9 mouse cellular contexts compared by ENCODE assay signal in genomic region chr9:16502673-16503343, GRCm38 (mm10). TPM values are rescaled to one million over a fixed set of nuclear protein-coding genes. Genes with fewer than 3 reads are reported as not detected.
DNase-seq lines count a peak whose midpoint lies in the region; ATAC-seq and TF ChIP-seq lines count a peak whose summit lies in the region.
"Had no signal": no experiment of that assay in that cellular context is flagged by ENCODE, and none has a peak within 500 bp of the region (broad histone marks: within the 10 kb centered on the region; RNA-seq: fewer than 3 reads in every experiment).

No protein-coding gene starts in this region.

- TF ChIP-seq CTCF in bone marrow macrophage, adult 2 months (IDR thresholded peaks at IDR 0.05; ENCODE audit: low read depth, low read length), result no peak
- no peak for TF ChIP-seq CTCF in forebrain, postnatal 0 days (IDR thresholded peaks at IDR 0.05; ENCODE audit: low read depth)

- H3K4me1 ChIP-seq in heart, embryonic 13.5 days, result peaks cover 26% of the 10 kb centered on the region
- H3K4me1 ChIP-seq in bone marrow macrophage, adult 2 months (ENCODE audit: control insufficient read depth, insufficient read depth, low read length), result no peaks in the 10 kb centered on the region; the same call in 1 of the 2 replicates
- H3K4me1 ChIP-seq in forebrain, postnatal 0 days (ENCODE audit: insufficient read depth), result 0 out of 2 replicates have a peak, but pooled peaks cover 8% of the 10 kb centered on the region
- H3K4me1 ChIP-seq in limb, embryonic 13.5 days, result peaks cover 27% of the 10 kb centered on the region

- ATAC-seq in heart, embryonic 13.5 days (ENCODE audit: extremely low read depth, insufficient number of reproducible peaks, low FRiP score, low TSS enrichment), result no peak
- no peak for ATAC-seq in forebrain, postnatal 0 days
- ATAC-seq in limb, embryonic 13.5 days (ENCODE audit: low FRiP score, low read depth), result no peak

- no peaks in the 10 kb centered on the region for H3K36me3 ChIP-seq in heart, embryonic 13.5 days
- H3K36me3 ChIP-seq in forebrain, postnatal 0 days (ENCODE audit: insufficient read depth), result no peaks in the 10 kb centered on the region
- H3K36me3 ChIP-seq in limb, embryonic 13.5 days, result no peaks in the 10 kb centered on the region

- no peak for TF ChIP-seq POLR2A in bone marrow macrophage, adult 2 months (IDR thresholded peaks at IDR 0.05; ENCODE audit: borderline replicate concordance, low read depth, low read length)

- peaks cover 43% of the 10 kb centered on the region for H3K27me3 ChIP-seq in heart, embryonic 13.5 days (replicated peaks)
- no peaks in the 10 kb centered on the region for H3K27me3 ChIP-seq in forebrain, postnatal 0 days (ENCODE audit: insufficient read depth, low read length)
- 0 out of 2 replicates have a peak, but pooled peaks cover 15% of the 10 kb centered on the region for H3K27me3 ChIP-seq in limb, embryonic 13.5 days

- peak overlapping the region; percentile 70; the same call in 1 of the 2 replicates for H3K27ac ChIP-seq in heart, embryonic 13.5 days (replicated peaks)
- H3K27ac ChIP-seq in bone marrow macrophage, adult 2 months (ENCODE audit: insufficient read depth, low read depth, low read length), result no peak overlapping the region
- peak overlapping the region; percentile 84 for H3K27ac ChIP-seq in forebrain, postnatal 0 days (ENCODE audit: low read depth, low read length)
- H3K27ac ChIP-seq in limb, embryonic 13.5 days, result peak overlapping the region; percentile 83; the same call in 1 of the 2 replicates

- no peaks in the 10 kb centered on the region for H3K9me3 ChIP-seq in heart, embryonic 13.5 days
- H3K9me3 ChIP-seq in forebrain, postnatal 0 days (ENCODE audit: low read length), result no peaks in the 10 kb centered on the region
- H3K9me3 ChIP-seq in limb, embryonic 13.5 days, result no peaks in the 10 kb centered on the region

- H3K4me2 ChIP-seq in heart, embryonic 13.5 days, result peak overlapping the region; percentile 97
- peak overlapping the region; percentile 83 for H3K4me2 ChIP-seq in forebrain, postnatal 0 days (ENCODE audit: low read depth)
- H3K4me2 ChIP-seq in limb, embryonic 13.5 days (replicated peaks), result peak overlapping the region; percentile 86

- H3K9ac ChIP-seq in heart, embryonic 13.5 days, result peak overlapping the region; percentile 80
- H3K9ac ChIP-seq in forebrain, postnatal 0 days, result peak overlapping the region; percentile 64
- peak overlapping the region; percentile 76; the same call in 1 of the 2 replicates for H3K9ac ChIP-seq in limb, embryonic 13.5 days

- H3K4me3 ChIP-seq in heart, embryonic 13.5 days, result peak overlapping the region; percentile 67
- H3K4me3 ChIP-seq in bone marrow macrophage, adult 2 months (ENCODE audit: insufficient read depth, low read length), result peak overlapping the region; percentile 67
- H3K4me3 ChIP-seq in forebrain, postnatal 0 days (ENCODE audit: low read depth, low read length), result peak overlapping the region; percentile 81
- peak overlapping the region; percentile 59 for H3K4me3 ChIP-seq in limb, embryonic 13.5 days

- DNase-seq in heart, adult 8-10 months (ENCODE audit: low spot score), result no peak
- no peak for DNase-seq in forebrain, postnatal 0 days
- DNase-seq in right cerebral cortex, postnatal 4 days, result peak; percentile 45
- DNase-seq in spleen, postnatal 4 days (ENCODE audit: low spot score in 2 of 2), result no peak
- no peak for DNase-seq in layer of hippocampus, adult 9-11 months

- WGBS in heart, embryonic 13.5 days, result 12% methylated on average over 13 of the region's 13 CpGs
- WGBS in forebrain, postnatal 0 days, result 12% methylated on average over 13 of the region's 13 CpGs
- WGBS in limb, embryonic 13.5 days, result 8% methylated on average over 13 of the region's 13 CpGs

RNA-seq across cellular contexts. Expression of gene Fat3, which starts 1.7 kb away (rescaled TPM):
- polyA plus RNA-seq in heart, embryonic 13.5 days (2015; fragmentation: Nextera tagmentation; extraction: Ambion mirVana), result 0.80 and 1.1 TPM in 2 replicates
- under 1 TPM; 0.28 to 0.49 (median 0.48) TPM for total RNA-seq in heart, adult 8-10 months (2022)
- polyA plus RNA-seq in bone marrow macrophage, adult 2 months (2012; ENCODE audit: insufficient read depth, insufficient read length, missing spikeins), result 0.04 and 0.12 TPM in 2 replicates
- 45.4 and 50.4 TPM in 2 replicates for total RNA-seq in forebrain, postnatal 0 days (2014; rRNA removed)
- 3.9 and 5.6 TPM in 2 replicates for polyA plus RNA-seq in forebrain, postnatal 0 days (2015; fragmentation: Nextera tagmentation; extraction: Ambion mirVana)
- polyA plus RNA-seq in limb, embryonic 13.5 days (2015; fragmentation: Nextera tagmentation; extraction: Ambion mirVana), result 5.0 and 5.8 TPM in 2 replicates
- total RNA-seq: hematopoietic stem cell, adult 5-6 weeks had no signal
